Mouse (Mus musculus): ENCODE results near the gene Gphb5. TPM values are rescaled to one million over a fixed set of nuclear protein-coding genes. Genes with fewer than 3 reads are reported as not detected.

Gene Gphb5
- polyA plus RNA-seq, 1 experiment from 2014 or later = not detected

- no peak overlapping the region for H3K4me2 ChIP-seq
- H3K9me3 ChIP-seq = no peaks in the 10 kb centered on the region
- H3K4me3 ChIP-seq (replicated peaks) = no peak overlapping the region
- H3K9ac ChIP-seq = no peak overlapping the region
- H3K27ac ChIP-seq = no peak overlapping the region
- no peak for ATAC-seq (ENCODE audit: insufficient read depth, low FRiP score, low read depth)
- H3K4me1 ChIP-seq = no peaks in the 10 kb centered on the region
- no peaks in the 10 kb centered on the region for H3K36me3 ChIP-seq
- no peaks in the 10 kb centered on the region for H3K27me3 ChIP-seq (replicated peaks)
- 93% methylated on average over 4 of the region's 4 CpGs for WGBS
Measured at GRCm38 (mm10) chr12:75364416-75364815, 52.2 kb downstream of the Gphb5 start.

- Histone ChIP-seq H3K9ac (no peak overlapping the region), H3K4me1 (no peaks in the 10 kb centered on the region), H3K9me3 (no peaks in the 10 kb centered on the region), H3K36me3 (no peaks in the 10 kb centered on the region), H3K27ac (no peak overlapping the region), H3K4me2 (no peak overlapping the region), H3K4me3 (replicated peaks) (no peak overlapping the region), H3K27me3 (replicated peaks) (no peaks in the 10 kb centered on the region)
- 91% methylated on average over 16 of the region's 16 CpGs for WGBS
- ATAC-seq (ENCODE audit: insufficient read depth, low FRiP score, low read depth) = no peak
Measured at GRCm38 (mm10) chr12:75362456-75362855, 54.1 kb downstream of the Gphb5 start.

Other genes with a start within 250 kb of the Gphb5 start
- gene Kcnh5, start 239.4 kb downstream of the Gphb5 start, polyA plus RNA-seq (2015; fragmentation: Nextera tagmentation; extraction: Ambion mirVana) = 0.21 TPM in 2 replicates
- 59.1 and 61.4 TPM in 2 replicates for gene Rhoj, start 108.5 kb downstream of the Gphb5 start, polyA plus RNA-seq (2015; fragmentation: Nextera tagmentation; extraction: Ambion mirVana)
- gene Ppp2r5e, start 179.5 kb upstream of the Gphb5 start, polyA plus RNA-seq (2015; fragmentation: Nextera tagmentation; extraction: Ambion mirVana) = 11.9 and 12.5 TPM in 2 replicates

Data from stomach, embryonic 15.5 days (tissue).